Mouse (Mus musculus) thymus, postnatal 0 days (tissue): Measurements from ENCODE around the gene Tbc1d24. TPM values are rescaled to one million over a fixed set of nuclear protein-coding genes. Genes with fewer than 3 reads are reported as not detected.
A peak's percentile ranks its signal among the peaks of the same experiment; 100 is the strongest.

ENCODE experiments used
- DNase-seq: peaks from one replicate; pipeline ENCODE4 v3.0.0-alpha.2; 2015; ENCODE audit warnings: low spot score
- polyA plus RNA-seq: library from polyadenylated mRNA; unstranded; fragments of >200 nt; fragmentation: Nextera tagmentation; extraction: Ambion mirVana; gene quantifications from 2 replicates; pipeline ENCODE4 v1.2.1, GENCODE M21; 2015

Tbc1d24 gene
- 1.4 and 1.5 TPM in 2 replicates for polyA plus RNA-seq

DNA sequence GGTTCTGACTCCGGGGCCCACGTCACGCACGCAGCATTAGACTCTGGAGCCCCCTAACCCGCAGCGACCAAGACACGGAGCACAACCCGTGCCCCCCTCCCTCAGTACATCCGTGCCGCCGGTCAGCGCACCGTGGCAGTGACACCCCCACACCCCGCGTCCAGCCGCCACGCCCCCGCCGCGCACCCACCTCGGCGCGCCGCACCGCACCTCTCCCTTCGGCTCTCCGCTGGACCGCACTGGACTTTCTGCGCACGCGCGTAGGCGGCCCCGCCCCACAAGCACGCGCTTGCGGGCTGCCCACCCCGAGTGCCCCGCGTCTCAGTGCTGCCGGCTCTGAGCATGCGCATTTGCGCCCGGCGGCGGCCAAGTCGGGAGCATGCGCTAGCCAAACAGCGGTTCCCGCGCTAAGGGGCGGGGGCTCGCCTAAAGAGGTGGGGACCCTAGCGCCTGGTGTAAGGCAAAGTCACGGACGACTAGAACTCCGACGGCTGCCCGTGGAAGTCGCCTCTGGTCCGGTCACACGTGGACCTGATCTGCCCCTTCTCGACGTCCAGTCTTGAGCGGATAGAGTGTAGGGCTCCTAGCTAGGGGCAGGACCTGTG, at the start of gene Tbc1d24:
Tbc1d24 (minus strand) TSS at position 279 of the 605 bp plus-strand sequence.
- DNase-seq = peak; percentile 87

DNA sequence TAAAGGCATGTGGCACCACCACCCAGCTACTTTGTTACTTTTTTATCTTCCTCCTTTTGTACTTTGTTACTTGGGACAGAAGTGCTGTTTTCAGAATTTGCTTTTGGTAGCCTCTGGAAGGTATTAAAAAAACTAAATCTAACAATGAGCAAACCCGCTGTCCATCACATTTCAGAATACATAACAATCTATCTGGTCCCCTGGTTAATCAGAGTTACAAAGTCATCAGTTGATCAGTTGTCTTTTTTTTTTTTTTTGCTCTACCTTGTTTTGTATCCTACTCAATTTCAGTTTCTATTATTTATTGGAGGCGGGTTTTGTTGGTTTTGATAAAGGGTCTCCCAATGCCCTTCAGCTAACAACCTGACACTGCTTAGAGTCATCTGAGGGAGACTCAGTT, 47.0 kb upstream of the Tbc1d24 start:
- DNase-seq = no peak

DNA sequence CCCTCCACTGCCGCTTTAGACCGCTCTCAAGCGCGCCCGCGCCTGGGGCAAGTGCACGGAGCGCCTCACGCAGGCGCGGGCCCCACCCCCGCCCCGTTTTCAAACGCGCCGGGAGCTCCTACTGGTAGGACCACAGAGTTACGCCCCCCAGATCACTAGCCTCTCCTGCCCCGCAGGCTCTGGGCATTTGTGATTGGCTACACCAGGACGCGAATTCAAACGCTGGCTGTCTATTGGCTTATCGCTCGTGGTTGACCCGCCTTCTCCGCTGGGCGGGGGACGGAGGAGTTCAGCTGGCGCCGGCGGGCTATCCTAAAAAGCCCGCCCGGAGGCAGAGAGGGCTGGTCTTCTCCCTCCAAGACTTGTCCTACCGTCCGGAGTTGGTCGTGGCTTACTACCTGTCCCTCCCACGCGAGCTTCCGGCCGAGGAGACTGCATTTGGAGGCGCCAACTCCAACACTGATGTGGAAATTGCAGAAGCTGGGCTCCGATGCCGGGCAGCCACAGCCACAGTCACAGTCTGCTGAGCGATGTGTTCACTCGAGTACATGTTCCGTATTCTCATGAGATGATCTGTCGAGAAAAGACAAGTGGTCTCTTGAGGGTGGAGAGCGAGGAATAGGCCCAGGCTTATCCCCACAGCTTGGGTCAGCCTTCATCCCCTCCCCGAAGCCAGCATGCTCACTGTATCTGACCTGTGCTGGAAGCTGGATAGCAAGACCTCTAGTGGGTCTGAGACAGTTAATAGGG, 46.1 kb upstream of the Tbc1d24 start, which contains the start of gene Ccnf:
Ccnf (minus strand) TSS at position 165 of the 750 bp plus-strand sequence.
- DNase-seq = peak; percentile 98

DNA sequence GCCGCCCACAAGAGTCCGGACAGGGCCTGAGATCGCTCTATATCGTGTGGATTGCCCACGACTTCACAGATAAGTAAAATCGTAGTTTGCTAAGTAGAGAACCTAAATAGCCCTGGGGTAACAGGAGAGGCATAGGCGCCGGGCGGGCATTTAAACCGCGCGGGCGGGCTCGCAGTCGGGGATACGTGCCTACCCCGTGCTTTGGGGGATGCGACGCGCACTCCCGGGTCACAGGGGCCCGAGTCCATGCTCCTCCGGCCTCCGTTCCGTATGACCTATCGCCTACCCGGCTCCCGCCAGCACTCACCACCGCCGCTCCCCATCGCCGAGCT, 45.6 kb upstream of the Tbc1d24 start:
- DNase-seq = no peak

DNA sequence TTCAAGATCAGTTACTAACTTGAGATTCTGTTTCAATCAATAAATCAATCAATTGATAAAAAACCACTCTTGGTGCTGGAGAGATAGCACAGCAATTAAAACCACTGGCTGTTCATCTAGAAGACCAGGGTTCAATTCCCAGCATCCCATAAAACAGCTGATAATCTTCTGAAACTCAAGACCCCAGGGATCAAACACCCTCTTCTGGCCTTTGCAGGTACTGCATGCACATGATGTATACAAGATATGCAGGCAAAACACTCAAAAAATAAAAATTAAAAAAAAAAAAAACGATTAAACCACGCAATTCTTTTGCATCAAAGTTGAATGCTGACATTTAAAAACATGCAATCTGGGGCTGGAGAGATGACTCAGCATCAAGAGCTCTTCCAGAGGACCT, 43.3 kb upstream of the Tbc1d24 start:
- DNase-seq = peak; percentile 14

DNA sequence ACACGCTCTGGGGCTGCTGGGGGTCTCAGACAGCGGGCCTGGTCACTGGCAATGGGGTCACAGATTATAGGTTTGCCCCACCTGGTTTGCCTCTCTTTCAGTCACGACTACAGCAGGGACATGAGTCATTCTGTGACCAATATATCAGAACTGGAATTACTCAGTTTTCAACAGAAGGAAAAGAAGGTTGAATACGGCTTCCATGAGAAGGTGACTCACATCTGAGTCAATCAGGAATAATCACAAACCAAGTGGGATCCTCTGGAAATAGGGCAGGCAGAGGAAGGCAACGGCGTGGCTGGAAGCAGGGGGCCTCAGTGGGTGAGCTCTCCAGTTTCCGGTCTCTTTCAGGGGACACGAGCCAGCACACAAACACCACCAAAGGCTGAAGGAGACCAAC, 38.7 kb upstream of the Tbc1d24 start:
- DNase-seq = no peak

DNA sequence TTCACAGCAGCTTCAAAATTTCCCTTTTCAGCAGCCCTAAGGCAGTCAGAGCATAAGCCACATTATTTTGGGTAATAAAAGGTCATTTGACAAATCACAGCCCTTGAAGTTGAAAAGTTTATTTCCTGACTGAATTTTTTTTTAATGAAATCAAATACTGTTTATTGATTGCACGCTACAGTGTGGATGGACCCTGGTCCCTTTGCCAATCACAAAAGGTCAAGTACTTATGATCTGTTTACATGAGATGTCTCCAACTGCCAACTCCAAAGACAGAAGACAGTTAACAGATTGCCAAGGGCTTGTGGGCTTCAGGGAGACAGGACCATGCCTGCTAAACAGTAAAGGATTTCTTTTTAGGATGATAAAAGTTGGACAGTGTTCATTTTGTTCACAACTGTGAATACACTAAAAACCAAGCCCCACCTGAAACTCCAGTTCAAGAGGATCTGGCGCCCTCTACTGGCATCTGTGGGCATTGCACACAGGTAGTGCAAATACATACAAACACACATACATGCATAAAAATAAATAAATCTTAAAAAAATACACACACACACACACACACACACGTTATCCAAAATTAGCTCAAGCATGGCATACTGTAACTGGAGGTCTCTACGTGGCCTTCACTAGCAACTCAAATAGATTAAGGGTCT, 38.1 kb upstream of the Tbc1d24 start:
- peak; percentile 60 for DNase-seq

DNA sequence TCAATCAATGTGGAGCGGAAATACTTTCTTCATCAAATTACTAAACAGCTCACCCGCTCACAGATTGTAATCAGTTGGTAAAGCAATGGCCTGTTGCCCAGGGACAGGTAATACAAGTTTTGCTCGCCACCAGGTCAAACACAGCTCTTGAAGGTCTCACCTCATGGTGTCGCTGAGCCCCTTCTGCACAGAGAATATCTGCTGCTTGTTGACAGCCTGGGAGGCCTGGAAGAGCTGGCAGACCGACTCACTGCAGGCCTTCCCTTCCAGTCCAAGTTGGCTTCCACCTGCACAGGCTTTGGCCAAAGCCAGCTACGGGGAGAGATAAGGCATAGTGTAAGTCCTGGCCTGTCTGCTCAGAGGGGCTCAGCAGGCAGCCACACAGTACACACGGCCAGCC, 31.6 kb upstream of the Tbc1d24 start:
- DNase-seq = no peak

DNA sequence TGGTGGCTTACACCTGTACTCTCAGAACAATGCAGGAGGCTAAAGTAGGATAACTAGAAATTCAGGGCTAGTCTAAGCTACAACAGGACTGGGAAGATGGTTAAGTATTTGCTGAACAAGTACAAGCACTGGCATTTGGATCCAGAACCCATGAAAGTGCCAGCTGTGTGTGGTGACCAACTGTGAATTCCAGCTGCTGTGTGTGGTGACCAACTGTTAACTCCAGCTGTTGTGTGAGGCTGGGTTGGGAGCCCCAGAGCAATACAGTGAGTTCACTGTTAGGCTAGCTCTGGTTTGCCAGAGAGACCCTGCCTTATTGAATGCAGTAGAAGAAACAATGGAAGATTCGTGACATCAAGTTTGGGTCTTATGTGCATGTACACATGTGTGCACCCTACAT, 31.1 kb upstream of the Tbc1d24 start:
- no peak for DNase-seq

DNA sequence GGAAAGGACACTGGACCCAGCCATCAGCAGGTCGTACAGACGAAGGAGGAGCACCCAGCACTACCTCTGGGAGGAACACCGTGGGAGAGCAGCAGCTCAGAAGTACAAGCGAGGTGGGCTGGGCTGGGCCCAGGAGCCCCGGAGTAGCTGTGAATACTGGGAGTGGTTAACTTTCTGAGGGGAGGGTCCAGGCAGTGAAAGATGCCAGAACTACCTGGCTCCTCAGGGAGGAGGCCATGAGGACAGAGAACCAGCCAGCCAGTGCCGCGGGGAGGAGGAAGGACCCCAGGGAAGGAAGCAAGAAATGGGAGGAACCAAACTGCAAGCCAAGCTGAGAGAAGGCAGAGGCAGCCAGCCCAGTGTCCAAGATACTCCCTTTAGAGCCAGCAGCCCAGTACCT, 22.6 kb upstream of the Tbc1d24 start:
- no peak for DNase-seq

DNA sequence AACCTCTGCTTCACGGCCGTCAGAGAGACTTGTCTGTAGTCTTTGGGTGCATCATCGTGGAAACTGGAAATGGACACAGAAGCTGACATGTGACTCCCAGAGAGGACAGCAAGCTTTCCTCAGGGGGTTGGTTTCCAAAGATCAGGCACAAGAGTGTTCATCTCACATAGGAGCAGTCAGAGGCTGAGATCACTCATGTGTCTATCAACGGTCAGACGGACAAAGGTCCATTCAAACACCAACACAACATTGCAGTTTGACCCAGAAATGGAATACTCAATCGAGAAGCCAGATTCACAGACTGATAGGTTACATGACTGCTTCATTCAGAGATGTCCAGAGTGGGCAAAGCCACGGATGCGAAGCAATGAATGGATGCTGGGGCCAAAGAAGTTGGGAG, 21.4 kb upstream of the Tbc1d24 start:
- DNase-seq = no peak

DNA sequence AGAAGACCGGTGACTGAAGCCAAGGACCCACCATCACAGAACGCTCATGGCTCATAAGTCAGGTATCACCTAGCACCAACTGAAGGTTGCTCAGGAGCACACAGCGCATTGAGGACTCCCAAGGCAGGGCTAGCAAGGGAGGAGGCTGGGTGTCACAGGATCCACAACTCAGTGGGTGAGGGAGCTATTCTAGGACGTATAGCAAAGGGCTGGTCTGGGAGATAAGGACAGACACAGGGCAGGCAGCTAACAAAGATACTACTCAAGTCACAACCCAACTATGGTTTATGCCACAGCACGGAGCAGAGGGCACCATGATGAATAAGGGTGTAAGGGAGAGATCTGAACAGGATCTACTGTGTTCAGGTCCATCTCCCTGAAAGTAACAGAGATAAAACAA, 20.5 kb upstream of the Tbc1d24 start:
- no peak for DNase-seq

DNA sequence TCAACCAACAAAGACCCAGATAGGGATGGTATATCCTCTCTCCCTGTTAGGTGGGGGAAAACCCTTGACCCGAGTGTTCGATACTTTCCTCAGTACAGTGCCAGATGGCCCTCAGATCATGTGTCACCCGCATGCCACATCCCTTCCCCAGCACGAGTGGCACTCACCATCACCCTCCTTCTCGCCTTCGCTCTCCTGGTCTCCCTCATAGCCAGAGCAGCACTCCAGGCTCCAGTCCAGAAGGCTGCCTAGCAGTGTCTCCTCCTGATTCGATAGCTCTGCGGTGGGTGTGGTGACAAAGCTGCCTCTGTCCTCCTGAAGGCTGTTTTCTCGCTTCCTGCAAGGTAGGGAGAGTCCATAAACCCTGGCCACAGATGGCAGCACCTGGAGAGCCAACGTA, 19.4 kb upstream of the Tbc1d24 start:
- DNase-seq = no peak

DNA sequence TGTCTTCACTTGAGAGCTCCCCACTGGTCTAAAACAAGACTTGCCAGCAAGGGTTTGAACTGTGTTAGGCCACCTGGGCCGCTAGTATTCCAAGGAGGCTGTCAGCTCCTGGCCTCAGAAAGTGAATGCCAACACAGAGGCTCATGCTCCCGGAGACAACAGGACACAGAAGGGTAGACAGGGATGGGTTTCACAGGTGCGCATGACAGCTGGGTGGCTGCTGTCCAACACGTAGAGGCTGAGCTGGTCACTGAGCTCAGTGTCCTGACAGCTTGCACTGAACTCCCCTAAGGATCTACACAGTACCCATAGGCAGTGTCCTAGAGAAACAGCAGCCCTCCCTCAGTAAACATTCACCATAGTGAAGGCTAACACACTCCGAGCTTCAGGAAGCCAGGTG, 18.2 kb upstream of the Tbc1d24 start:
- DNase-seq = no peak

DNA sequence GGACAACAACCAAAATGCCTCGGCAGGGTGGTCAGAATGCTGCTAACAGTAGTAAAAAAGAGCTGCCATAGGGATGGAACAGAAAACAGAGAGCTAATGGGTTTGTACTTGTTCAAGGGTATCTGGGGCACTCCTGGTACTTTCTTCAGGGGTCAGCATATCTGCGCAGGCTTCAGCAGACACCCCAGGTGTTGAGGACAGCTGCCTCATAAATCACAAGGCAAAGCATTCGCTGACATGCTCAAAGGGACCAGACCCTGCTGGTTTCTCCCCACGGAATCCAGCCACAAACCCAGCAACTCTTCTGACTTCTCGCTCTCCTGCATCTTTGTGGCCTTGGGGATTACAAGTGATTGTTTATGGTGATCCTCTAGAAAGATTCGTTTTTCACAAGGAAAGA, 17.3 kb upstream of the Tbc1d24 start:
- DNase-seq = no peak

DNA sequence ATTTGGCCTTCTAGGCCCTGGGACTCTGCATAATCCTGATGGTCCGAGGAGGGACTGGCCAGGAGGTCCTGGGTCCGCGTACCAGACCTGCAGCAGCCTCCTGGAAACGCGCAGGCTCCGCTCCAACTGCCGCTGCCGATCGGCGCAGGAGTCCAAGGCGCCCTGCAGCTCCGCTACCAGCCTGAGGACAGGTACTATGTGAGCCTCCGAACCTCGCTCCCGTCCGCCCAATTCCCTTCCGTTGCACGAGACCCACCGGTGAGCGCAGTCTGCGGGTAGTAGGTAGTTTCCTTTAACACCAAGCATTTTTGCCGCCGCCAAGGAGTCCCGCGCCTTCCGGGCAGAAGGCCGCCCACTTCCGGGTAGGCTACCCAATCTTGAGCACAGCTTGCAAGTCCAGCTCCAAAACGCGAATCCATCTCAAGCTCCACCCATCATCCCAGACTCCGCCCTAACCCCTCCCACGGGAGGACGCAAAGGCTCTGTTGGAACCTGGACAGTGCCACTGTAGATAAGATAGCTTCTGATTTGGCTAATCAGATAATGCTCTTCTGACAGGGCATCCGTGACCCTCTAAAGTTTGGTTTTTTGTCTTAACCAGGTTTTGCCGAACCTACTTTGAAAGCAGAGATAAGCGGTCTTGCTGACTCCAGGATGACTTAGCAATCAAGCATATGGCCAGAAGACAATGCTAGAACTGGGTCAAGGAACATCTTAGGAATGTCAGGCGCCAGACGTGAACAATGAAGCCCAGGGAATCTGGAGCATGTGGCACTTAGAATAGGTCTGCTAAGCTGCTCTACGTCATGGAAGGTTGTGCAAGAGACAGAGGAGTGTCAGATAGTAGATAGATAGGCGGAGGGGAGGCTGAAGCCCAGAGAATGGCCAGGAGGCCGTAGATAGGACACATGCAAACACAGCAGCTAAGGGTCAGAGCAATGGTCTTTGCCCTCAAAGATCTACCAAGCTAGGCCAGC, 15.4 kb upstream of the Tbc1d24 start, which contains the start of gene Tedc2:
Tedc2 (minus strand) TSS at position 417 of the 977 bp plus-strand sequence.
- peak; percentile 93 for DNase-seq

DNA sequence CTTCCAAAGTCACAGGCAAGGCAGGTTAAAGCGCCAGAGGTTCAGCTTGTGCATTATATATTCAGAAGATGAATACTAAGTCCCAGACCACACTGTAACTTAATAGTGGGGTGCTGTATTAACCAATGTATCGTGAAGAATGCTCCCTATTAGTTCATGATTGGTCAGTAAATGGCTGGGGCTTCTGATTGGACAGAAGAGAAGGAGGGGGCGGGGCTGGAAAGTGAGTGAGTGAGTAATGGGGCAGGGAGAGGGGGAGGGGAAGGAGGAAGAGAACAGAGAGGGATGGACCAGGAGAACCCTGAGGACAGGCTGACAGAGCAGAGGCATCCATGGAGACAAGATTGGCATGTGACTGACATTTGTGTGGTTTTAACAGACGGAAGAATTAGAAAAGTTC, 11.5 kb upstream of the Tbc1d24 start:
- no peak for DNase-seq

DNA sequence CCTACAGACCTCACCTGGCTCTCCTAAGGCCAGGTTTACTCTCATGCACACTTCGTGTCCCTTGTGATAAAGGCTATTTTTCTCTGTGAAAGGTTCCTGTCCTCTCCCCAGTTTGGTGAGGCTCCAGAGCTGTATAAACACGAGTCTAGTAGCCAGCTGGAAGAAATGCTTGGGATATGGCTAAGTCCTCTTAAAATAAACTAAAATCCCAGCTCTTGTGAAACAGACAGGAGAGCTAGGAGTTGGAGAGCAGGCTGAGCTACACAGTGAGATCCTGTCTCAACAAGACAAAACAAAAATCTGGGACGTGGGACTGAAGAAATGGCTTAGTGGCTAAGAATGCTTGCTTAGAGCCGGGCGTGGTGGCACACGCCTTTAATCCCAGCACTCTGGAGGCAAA, 7.8 kb upstream of the Tbc1d24 start:
- no peak for DNase-seq

DNA sequence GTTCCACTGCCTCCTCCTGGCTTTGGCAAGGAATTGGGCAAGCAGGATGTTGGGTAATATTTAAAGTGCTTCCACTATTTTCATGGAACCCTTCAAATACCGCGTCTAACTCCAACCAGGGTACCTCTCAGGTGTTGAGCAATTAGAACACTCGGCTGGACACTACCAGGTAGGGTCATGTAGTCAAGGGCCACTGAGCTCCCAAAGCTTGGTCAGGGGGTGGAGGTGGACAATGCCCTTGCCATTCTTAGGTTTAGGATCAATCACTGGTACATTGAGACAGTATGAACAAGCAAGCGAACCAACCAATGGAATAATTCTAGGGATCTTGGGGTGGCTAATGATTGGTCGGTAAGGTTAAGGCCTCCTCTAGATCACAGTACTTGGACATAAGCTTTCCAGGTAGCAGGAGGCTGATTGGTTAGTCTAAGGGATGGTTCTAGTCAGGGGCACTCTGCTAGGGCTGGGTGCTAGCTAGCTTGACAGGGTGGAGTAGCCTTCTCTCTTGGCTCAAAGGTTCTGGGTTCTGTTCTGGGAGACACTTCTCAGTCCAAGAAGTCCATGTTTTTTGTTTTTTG, 7.2 kb upstream of the Tbc1d24 start:
- no peak for DNase-seq

DNA sequence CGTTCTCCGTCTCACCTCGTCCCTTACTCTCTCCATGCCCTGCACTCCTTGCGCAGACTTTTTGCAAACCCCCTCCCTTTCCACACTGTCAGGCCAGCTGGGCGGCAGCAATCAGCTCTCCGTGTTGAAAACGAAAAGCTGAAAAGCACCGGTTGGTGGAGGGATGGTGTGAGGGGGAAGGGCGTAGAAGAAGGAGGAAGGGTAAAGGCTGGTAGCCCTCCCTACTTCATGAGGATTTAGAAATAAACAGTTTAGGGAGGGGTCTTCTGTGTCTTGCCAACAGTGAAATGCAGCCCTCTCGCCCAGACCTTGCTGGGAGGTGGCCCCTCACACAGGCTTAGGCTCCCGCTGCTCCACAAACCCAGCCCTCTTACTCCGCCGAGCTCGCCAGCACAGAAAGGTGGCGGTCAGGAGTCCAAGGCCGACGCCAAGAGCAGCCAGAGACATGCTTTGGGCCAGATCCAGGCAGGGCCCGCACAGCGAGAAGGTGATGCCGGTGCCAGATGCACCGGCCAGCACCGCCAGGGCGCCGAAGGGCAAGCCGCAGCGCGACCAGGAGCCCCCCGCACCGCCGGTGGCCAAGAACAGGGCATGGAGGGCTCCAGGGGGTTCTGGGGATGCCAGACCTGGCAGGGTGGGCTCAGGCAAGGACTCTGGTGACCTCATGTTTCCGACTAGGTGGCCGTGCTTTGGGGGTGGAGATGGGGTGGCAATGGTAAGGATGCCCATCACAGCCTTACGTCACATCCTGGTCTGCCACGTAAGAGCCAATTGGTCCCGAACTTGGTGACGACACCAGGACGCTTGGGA, 6.5 kb upstream of the Tbc1d24 start:
- peak; percentile 34 for DNase-seq
